Mouse (Mus musculus) intestine, embryonic 16.5 days (tissue): ENCODE results near the gene Gadd45gip1. TPM values are rescaled to one million over a fixed set of nuclear protein-coding genes. Genes with fewer than 3 reads are reported as not detected.
"Not testable (repeated sequence)": the region's sequence is repeated elsewhere in the genome, so short reads cannot be mapped to it uniquely, and the experiment has no call there.

ENCODE experiments used
- ATAC-seq: fragments of 200-750 bp; cut with Nextera tagmentation; 2 replicates; pipeline ENCODE4 v1.8.0; 2017; ENCODE audit warnings: moderate TSS enrichment, moderate library complexity
- H3K27ac ChIP-seq: fragments of 300-500 bp; sonication (generic); 2 replicates; pipeline ENCODE4 v1.5.1; 2014; ENCODE audit warnings: mild to moderate bottlenecking, low read length
- H3K27me3 ChIP-seq: fragments of 300-500 bp; sonication (generic); replicated peaks from 2 replicates; pipeline ENCODE4 v1.6.1; 2014; ENCODE audit warnings: low read length, control low read depth, mixed read lengths; ENCODE audit not compliant: control insufficient read depth, insufficient read depth
- H3K36me3 ChIP-seq: fragments of 300-500 bp; sonication (generic); 2 replicates; pipeline ENCODE4 v1.6.1; 2014; ENCODE audit warnings: low read length, control low read depth; ENCODE audit not compliant: control insufficient read depth, insufficient read depth
- H3K4me1 ChIP-seq: fragments of 300-500 bp; sonication (generic); 2 replicates; pipeline ENCODE4 v1.6.1; 2014; ENCODE audit warnings: low read length, control low read depth, mixed read lengths; ENCODE audit not compliant: control insufficient read depth, insufficient read depth
- H3K4me2 ChIP-seq: fragments of 300-500 bp; sonication (generic); 2 replicates; pipeline ENCODE4 v1.6.1; 2014; ENCODE audit warnings: low read depth, low read length, control low read depth
- H3K4me3 ChIP-seq: fragments of 300-500 bp; sonication (generic); 2 replicates; pipeline ENCODE4 v1.5.1; 2014; ENCODE audit warnings: mild to moderate bottlenecking, low read length
- H3K9ac ChIP-seq: fragments of 300-500 bp; sonication (generic); 2 replicates; pipeline ENCODE4 v1.6.1; 2014; ENCODE audit warnings: low read depth, low read length
- H3K9me3 ChIP-seq: fragments of 300-500 bp; sonication (generic); 2 replicates; pipeline ENCODE4 v1.6.1; 2016; ENCODE audit warnings: low read length, control low read depth; ENCODE audit not compliant: control insufficient read depth
- WGBS: fragments of 180-500 bp; shearing (Covaris S2); extraction: QIAGEN DNeasy Blood & Tissue Kit; methylation state at CpG from one replicate; pipeline ENCODE4 v1.1.7; 2014; 5-methylcytosine and 5-hydroxymethylcytosine counted together
- polyA plus RNA-seq: library from polyadenylated mRNA; unstranded; fragments of >200 nt; fragmentation: Nextera tagmentation; extraction: Ambion mirVana; gene quantifications from 2 replicates; pipeline ENCODE4 v1.2.1, GENCODE M21; 2015

The Gadd45gip1 gene
- polyA plus RNA-seq, 1 experiment from 2014 or later, result 63.4 TPM

DNA sequence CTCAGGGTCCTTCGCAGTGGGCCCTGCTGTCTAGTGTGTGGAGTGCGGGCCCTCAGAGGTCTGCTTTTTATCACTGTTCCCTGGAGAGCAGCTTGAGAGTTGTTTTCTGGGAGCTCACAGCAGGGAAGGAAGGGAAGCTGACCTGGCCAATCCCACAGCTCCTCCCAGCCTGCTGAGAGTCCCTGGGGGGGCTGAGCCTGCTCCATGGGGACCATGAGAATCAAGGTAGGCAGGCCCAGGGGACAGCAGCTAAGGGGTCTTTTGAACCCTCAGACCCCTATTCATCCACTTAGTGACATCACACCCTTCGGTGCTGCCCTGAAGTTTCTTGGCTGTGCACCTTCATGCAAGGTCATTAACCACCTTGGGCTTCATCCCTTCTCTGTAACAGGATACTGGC is 8.6 kb upstream of the Gadd45gip1 start, which contains the start of gene Dand5:
TSS of gene Dand5 (minus strand) at position 101 of the 400 bp plus-strand sequence.
- Histone ChIP-seq H3K9ac (peak within 1 kb of the TSS; percentile 29; the same call in 1 of the 2 replicates), H3K27me3 (no peaks in the 10 kb centered on the region), H3K27ac (no peak within 1 kb of the TSS), H3K4me1 (peaks cover 10% of the 10 kb centered on the region), H3K9me3 (no peaks in the 10 kb centered on the region), H3K36me3 (no peaks in the 10 kb centered on the region), H3K4me3 (no peak within 1 kb of the TSS), H3K4me2 (peak within 1 kb of the TSS; percentile 42)
- WGBS, result 40% methylated on average over 3 of the region's 3 CpGs
- ATAC-seq, result peak; percentile 32

DNA sequence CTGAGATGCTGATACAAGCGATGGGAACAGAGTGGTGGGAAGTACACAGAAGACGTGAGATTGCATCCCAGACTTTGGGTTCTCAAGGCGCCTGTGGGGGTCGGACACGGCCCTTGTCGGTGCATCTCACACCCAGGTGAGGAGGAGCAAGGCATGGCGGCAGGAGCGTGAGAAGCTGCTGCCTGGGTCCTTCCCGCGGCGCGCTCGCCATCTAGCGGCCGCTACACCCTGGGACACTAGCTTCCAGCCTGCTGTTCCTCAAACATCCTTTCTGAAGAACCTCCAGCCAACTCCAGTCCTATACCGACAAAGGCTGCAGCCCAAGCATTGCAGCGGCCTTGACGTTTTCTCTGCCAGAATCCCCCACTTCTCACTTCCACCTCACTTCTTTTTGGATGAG is 7.7 kb upstream of the Gadd45gip1 start:
- ATAC-seq, result peak; percentile 77
- 2% methylated on average over 18 of the region's 18 CpGs for WGBS
- Histone ChIP-seq H3K36me3 (no peaks in the 10 kb centered on the region), H3K4me1 (peaks cover 10% of the 10 kb centered on the region), H3K27ac (no peak overlapping the region), H3K4me2 (peak overlapping the region; percentile 42), H3K9ac (no peak overlapping the region), H3K4me3 (no peak overlapping the region), H3K9me3 (no peaks in the 10 kb centered on the region), H3K27me3 (no peaks in the 10 kb centered on the region)

DNA sequence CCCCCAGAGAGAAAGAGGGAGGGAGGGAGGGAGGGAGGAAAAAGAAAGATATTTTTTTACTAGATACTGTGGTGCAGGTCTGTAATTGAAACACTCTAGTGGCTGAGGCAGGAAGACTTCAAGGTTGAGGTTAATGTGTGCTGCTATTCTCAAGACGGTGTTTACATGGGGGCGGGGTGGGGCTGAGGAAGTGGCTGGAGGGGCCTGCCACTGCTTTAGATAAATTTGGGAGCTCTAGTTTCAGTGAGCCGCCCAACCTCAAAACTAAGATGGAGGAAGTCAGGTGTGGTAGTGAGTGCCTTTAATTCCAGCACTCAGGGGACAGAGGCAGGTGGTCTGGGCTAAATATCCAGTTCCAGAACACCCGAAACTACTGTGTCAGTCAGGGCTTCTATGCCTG is 5.7 kb upstream of the Gadd45gip1 start:
- Histone ChIP-seq H3K27me3 (no peaks in the 10 kb centered on the region), H3K27ac (no peak overlapping the region), H3K4me3 (no peak overlapping the region), H3K4me2 (no peak overlapping the region), H3K9me3 (no peaks in the 10 kb centered on the region), H3K9ac (no peak overlapping the region), H3K4me1 (peaks cover 10% of the 10 kb centered on the region), H3K36me3 (no peaks in the 10 kb centered on the region)
- no peak for ATAC-seq
- WGBS, result 56% methylated on average over 4 of the region's 4 CpGs

DNA sequence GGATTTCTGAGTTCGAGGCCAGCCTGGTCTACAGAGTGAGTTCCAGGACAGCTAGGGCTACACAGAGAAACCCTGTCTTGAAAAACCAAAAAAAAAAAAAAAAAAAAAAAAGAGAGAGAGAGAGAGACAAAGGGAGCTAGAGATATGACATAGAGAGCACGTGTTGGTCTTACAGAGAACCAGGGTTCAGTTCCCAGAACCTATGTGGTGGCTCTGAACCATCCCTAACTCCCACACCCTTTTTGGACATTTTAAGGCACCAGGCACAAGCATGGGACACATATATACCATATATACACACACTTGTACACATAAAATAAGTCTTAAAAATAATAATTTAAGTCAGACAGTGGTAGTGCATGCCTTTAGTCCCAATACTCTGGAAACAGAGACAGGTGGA is 4.8 kb upstream of the Gadd45gip1 start:
- H3K4me1 ChIP-seq, result peaks cover 10% of the 10 kb centered on the region
- not testable (repeated sequence) for H3K27me3 ChIP-seq, H3K36me3 ChIP-seq, H3K4me3 ChIP-seq, H3K9me3 ChIP-seq, H3K9ac ChIP-seq, ATAC-seq, H3K27ac ChIP-seq, H3K4me2 ChIP-seq
- 91% methylated on average over 2 of the region's 2 CpGs for WGBS

DNA sequence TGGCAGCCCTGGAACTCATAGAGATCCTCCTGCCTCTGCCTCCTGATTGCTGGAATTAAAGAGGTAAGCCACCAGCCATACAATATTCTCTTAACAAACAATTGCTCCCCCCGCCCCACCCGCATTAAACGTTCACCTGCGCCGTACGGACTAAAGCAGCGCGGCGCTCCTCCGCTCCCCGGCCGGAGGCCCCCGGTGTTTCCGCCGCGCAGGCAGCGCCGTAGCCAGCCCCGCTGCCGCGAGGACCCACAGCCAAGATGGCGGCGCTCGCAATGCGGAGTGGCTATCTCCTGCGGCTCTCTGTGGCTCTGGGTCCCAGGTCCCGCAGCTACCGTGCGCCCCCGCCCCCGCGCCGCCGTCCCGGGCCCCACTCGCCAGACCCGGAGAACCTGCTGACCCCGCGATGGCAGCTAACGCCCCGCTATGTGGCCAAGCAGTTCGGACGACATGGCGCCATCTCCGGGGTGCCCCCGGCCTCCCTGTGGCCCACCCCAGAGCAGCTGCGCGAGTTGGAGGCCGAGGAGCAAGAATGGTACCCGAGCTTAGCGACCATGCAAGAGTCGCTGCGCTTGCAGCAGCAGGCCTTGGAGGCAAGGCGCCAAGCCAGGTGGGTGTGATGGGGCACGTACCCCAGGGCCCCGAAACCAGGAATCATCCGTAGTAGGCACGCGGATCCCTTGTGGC is 854 bp downstream of the Gadd45gip1 start:
- peaks cover 21% of the 10 kb centered on the region for H3K4me1 ChIP-seq
- H3K27ac ChIP-seq, result peak overlapping the region; percentile 94
- peak overlapping the region; percentile 53 for H3K4me2 ChIP-seq
- peak; percentile 85 for ATAC-seq
- no peaks in the 10 kb centered on the region for H3K27me3 ChIP-seq
- peak overlapping the region; percentile 93 for H3K4me3 ChIP-seq
- peaks cover 9% of the 10 kb centered on the region; the same call in 1 of the 2 replicates for H3K36me3 ChIP-seq
- no peaks in the 10 kb centered on the region for H3K9me3 ChIP-seq
- peak overlapping the region; percentile 100 for H3K9ac ChIP-seq
- WGBS, result under 1% methylated on average over 59 of the region's 59 CpGs

DNA sequence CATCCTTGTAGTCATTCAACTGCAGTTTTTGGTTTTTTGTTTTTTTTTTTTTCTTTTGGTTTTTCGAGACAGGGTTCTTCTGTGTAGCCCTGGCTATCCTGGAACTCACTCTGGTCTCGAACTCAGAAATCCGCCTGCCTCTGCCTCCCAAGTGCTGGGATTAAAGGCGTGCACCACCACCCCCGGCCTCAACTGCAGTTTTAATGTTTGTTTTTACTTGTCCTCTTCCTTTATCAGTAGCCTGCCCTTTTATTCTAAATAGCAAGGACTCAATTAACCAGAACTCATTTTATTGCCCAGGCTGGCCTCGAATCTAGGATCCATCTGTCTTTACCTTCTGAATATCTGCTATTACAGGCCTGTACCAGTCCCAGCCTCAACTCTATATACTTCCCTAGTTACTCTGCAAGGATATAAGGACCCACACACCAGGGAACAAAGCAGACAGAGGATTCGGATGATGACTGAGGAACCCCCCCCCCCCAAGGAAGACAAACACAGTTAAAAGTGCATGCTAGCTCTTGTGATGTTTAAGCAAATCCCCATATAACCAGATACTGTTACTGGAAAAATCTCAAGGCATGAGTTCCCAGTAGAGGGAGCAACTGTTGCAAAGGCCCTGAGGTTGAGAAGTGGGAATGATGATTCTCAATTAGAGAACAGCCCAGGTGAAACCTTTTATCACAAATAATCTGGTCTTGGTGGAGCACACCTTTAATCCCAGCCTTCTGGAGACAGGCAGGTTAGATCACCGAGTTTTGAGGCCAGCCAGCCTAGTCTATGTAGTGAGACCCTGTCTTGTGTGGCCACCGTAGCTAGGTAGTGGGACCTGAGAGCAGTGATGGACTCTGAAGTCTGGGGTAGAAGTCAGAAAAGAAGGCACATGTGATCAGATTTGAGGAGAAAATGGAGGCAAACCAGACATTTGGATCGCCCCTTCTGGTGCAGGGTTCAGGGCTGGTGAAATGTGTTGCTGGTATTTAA is 1.7 kb downstream of the Gadd45gip1 start:
- Histone ChIP-seq H3K36me3 (peaks cover 16% of the 10 kb centered on the region; the same call in 1 of the 2 replicates), H3K4me1 (peaks cover 21% of the 10 kb centered on the region), H3K27me3 (no peaks in the 10 kb centered on the region), H3K4me3 (peak overlapping the region; percentile 93), H3K4me2 (peak overlapping the region; percentile 53), H3K27ac (peak overlapping the region; percentile 94; the same call in 1 of the 2 replicates), H3K9me3 (no peaks in the 10 kb centered on the region), H3K9ac (peak overlapping the region; percentile 100)
- 53% methylated on average over 10 of the region's 10 CpGs for WGBS
- no peak for ATAC-seq

DNA sequence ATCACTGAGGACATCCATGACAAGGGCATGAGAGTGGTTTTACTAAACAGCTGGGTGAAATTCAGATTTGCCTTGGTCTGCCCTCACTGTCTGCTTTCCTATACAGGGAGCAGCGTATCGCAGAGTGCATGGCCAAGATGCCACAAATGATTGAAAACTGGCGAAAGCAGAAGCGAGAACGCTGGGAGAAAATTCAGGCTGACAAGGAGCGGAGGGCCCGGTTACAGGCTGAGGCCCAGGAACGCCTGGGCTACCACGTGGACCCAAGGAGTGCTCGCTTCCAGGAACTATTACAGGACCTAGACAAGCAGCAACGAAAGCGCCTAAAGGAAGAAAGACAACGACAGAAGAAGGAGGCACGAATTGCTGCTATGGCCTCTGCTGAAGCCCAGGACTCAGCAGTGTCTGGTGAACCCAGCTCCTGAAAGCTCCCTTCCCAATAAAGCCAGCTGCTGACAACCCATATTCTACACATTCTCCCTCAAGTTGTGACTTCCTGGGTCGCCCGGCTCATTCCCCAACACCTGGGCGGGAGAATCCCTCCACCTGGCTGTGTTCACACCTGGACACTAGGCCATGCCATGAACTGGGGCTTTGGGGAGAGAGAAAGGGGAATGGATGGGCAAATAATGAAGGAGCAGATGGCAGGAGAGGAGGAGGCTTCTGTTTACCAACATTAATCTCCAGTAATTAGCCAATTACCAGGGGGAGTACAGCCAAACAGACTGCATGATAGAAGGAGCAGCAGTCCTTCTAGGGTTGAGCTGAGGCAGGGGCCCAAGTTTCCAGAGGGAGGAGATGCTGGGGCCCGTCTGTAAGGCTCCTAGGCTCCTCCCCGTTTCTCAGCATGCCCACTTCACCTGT is 2.9 kb downstream of the Gadd45gip1 start:
- peaks cover 23% of the 10 kb centered on the region for H3K4me1 ChIP-seq
- no peaks in the 10 kb centered on the region for H3K27me3 ChIP-seq
- no peak overlapping the region for H3K4me3 ChIP-seq
- H3K9me3 ChIP-seq, result no peaks in the 10 kb centered on the region
- no peak overlapping the region for H3K4me2 ChIP-seq
- H3K9ac ChIP-seq, result no peak overlapping the region
- peaks cover 18% of the 10 kb centered on the region; the same call in 1 of the 2 replicates for H3K36me3 ChIP-seq
- ATAC-seq, result no peak
- 0 out of 2 replicates have a peak overlapping the region, but pooled peaks have one; percentile 15 for H3K27ac ChIP-seq
- 80% methylated on average over 19 of the region's 19 CpGs for WGBS

DNA sequence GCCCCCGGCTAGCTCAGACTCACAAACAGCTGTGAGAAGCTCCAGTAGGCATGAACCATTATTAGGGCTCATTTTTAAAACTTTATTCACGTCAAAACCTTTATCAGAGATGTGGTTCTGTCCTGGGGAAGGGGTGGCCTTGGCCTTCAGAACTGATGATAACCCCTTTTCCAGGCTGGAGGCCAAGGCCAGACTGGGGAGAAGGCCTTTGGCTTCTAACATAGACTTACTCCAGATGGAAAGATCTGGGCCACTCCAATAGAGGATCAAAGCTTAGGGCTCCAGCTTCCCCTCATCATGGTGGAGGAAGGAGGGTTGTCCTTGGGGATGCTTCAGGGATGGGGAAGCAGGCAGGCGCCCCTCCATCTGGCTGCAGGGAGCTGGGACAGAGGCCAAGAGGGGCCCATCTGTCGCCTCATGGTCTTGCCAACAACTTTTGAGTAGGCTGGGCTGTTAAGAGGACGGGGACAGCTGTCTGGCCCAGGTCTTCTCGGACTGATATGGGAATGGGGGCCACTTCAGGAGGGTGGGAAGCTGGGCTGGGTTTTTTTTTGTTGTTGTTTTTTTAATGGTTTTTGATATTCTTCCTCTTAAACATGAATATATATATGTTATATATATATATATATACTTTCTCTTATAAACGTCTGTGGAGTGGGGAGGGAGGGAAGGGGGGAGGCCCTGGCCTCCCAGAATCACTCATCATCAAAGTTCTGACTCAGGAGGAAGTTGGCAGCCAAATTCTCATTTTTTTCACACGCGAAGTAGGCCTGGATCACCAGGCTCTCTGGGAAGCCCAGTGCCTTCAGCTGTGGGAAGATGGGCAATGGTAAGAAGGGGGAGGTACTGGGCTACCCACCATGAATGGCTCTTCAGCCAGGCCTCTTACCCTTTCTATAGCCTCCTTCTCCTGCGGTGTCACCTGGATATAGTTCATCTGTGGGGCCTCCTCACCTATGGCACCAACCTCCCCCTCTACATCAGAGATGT is 3.8 kb downstream of the Gadd45gip1 start:
- Histone ChIP-seq H3K27ac (0 out of 2 replicates have a peak overlapping the region, but pooled peaks have one; percentile 15), H3K4me3 (no peak overlapping the region)
- no peak for ATAC-seq

More for the DNA sequence above, 3.8 kb downstream of the Gadd45gip1 start:
- Histone ChIP-seq H3K4me1 (peaks cover 28% of the 10 kb centered on the region), H3K4me2 (no peak overlapping the region), H3K27me3 (no peaks in the 10 kb centered on the region), H3K9ac (no peak overlapping the region), H3K9me3 (no peaks in the 10 kb centered on the region), H3K36me3 (peaks cover 18% of the 10 kb centered on the region; the same call in 1 of the 2 replicates)
- WGBS, result 51% methylated on average over 10 of the region's 10 CpGs
